Mouse (Mus musculus) MEL (cell line): ENCODE measurements at regions not wholly inside any gene's neighbourhood (a gene's known extent, or its start where the extent isn't known, plus 50 kb on each side); places are given as distances from the start of the nearest gene placed in this dataset.

Source experiments
- DNase-seq: peaks from one replicate; pipeline ENCODE4 v3.0.0; 2011; ENCODE audit warnings: low read depth, low spot score
- H3K27ac ChIP-seq: 2 replicates; pipeline ENCODE4 v1.5.1; 2012; ENCODE audit warnings: low read depth, mild to moderate bottlenecking, control low read depth, low read length, moderate library complexity; ENCODE audit not compliant: control insufficient read depth
- H3K27me3 ChIP-seq, 2 experiments: fragments of 150-350 bp in 1 of 2; sonication (generic) in 1 of 2; 2 replicates each; pipeline ENCODE4 v1.6.1; 2012; ENCODE audit warnings: low read length in 2 of 2, mild to moderate bottlenecking in 2 of 2, improper control_type of control experiment in 1 of 2, moderate library complexity in 1 of 2; ENCODE audit not compliant: insufficient read depth in 2 of 2, control insufficient read depth in 1 of 2
- H3K36me3 ChIP-seq, 2 experiments: 2 replicates each; pipeline ENCODE4 v1.6.1; 2012 to 2014; ENCODE audit warnings: low read length in 2 of 2, improper control_type of control experiment in 1 of 2, inconsistent platforms in 1 of 2, mild to moderate bottlenecking in 1 of 2; ENCODE audit not compliant: insufficient read depth in 2 of 2, control insufficient read depth in 1 of 2
- H3K4me1 ChIP-seq, 2 experiments: fragments of 150-350 bp in 1 of 2; sonication (generic) in 1 of 2; 2 replicates each; pipeline ENCODE4 v1.6.1; 2012; ENCODE audit warnings: low read length in 2 of 2, improper control_type of control experiment in 1 of 2, mild to moderate bottlenecking in 1 of 2; ENCODE audit not compliant: insufficient read depth in 2 of 2, control insufficient read depth in 1 of 2
- H3K4me3 ChIP-seq, 2 experiments: fragments of 150-350 bp in 1 of 2; sonication (generic) in 1 of 2; 2 replicates each; pipeline ENCODE4 v1.5.1; 2012; ENCODE audit warnings: low read depth in 2 of 2, low read length in 2 of 2, mild to moderate bottlenecking in 2 of 2, moderate library complexity in 2 of 2, control low read depth in 1 of 2, improper control_type of control experiment in 1 of 2; ENCODE audit not compliant: control insufficient read depth in 1 of 2, insufficient read depth in 1 of 2
- H3K79me2 ChIP-seq: 2 replicates; pipeline ENCODE4 v1.6.1; 2012; ENCODE audit warnings: mild to moderate bottlenecking, low read length, moderate library complexity; ENCODE audit not compliant: control insufficient read depth, poor library complexity, insufficient read depth
- H3K9ac ChIP-seq: 2 replicates; pipeline ENCODE4 v1.6.1; 2012; ENCODE audit warnings: low read depth, mild to moderate bottlenecking, control low read depth, low read length, moderate library complexity; ENCODE audit not compliant: control insufficient read depth, poor library complexity, severe bottlenecking
- H3K9me3 ChIP-seq: fragments of 150-350 bp; sonication (generic); replicated peaks from 2 replicates; pipeline ENCODE4 v1.6.1; 2012; ENCODE audit warnings: mild to moderate bottlenecking, low read length, improper control_type of control experiment, moderate library complexity; ENCODE audit not compliant: insufficient read depth
- CHD1 ChIP-seq: IDR thresholded peaks from 2 replicates; pipeline ENCODE4 v1.6.1; 2012; ENCODE audit warnings: low read depth, mild to moderate bottlenecking, inconsistent platforms, low read length, improper control_type of control experiment
- E2F4 ChIP-seq: IDR thresholded peaks from 2 replicates; pipeline ENCODE4 v1.6.1; 2011; ENCODE audit warnings: low read depth, low read length, improper control_type of control experiment, borderline replicate concordance
- ETS1 ChIP-seq: IDR thresholded peaks from 2 replicates; pipeline ENCODE4 v1.6.1; 2012; ENCODE audit warnings: low read depth, mild to moderate bottlenecking, inconsistent platforms, low read length, improper control_type of control experiment, moderate library complexity
- GATA1 ChIP-seq: IDR thresholded peaks from 2 replicates; pipeline ENCODE4 v1.6.1; 2011; ENCODE audit warnings: low read depth, low read length, improper control_type of control experiment
- MAX ChIP-seq: IDR thresholded peaks from 2 replicates; pipeline ENCODE4 v1.6.1; 2011; ENCODE audit warnings: low read length, improper control_type of control experiment
- MEF2A ChIP-seq: IDR thresholded peaks from 2 replicates; pipeline ENCODE4 v1.6.1; 2014; ENCODE audit warnings: low read depth, mild to moderate bottlenecking, inconsistent platforms, low read length, improper control_type of control experiment; ENCODE audit not compliant: poor library complexity, insufficient replicate concordance, severe bottlenecking; ENCODE audit errors: extremely low read depth
- MYC ChIP-seq: IDR thresholded peaks from 2 replicates; pipeline ENCODE4 v1.6.1; 2011; ENCODE audit warnings: low read depth, mild to moderate bottlenecking, low read length, improper control_type of control experiment, moderate library complexity
- NELFE ChIP-seq: IDR thresholded peaks from 2 replicates; pipeline ENCODE4 v1.6.1; 2011; ENCODE audit warnings: low read depth, low read length, improper control_type of control experiment
- POLR2AphosphoS2 ChIP-seq: IDR thresholded peaks from 2 replicates; pipeline ENCODE4 v1.6.1; 2011; ENCODE audit warnings: low read length, improper control_type of control experiment
- POLR2AphosphoS5 ChIP-seq: IDR thresholded peaks from 2 replicates; pipeline ENCODE4 v1.6.1; 2012; ENCODE audit warnings: low read depth, borderline replicate concordance, mild to moderate bottlenecking, inconsistent platforms, low read length, moderate library complexity, mixed read lengths
- RAD21 ChIP-seq: IDR thresholded peaks from 2 replicates; pipeline ENCODE4 v1.6.1; 2011; ENCODE audit warnings: mild to moderate bottlenecking, low read depth, low read length, improper control_type of control experiment
- RCOR1 ChIP-seq: IDR thresholded peaks from 2 replicates; pipeline ENCODE4 v1.6.1; 2012; ENCODE audit warnings: low read depth, mild to moderate bottlenecking, inconsistent platforms, low read length, improper control_type of control experiment
- SMC3 ChIP-seq: IDR thresholded peaks from 2 replicates; pipeline ENCODE4 v1.6.1; 2011; ENCODE audit warnings: low read depth, low read length, improper control_type of control experiment
- TBP ChIP-seq: IDR thresholded peaks from 2 replicates; pipeline ENCODE4 v1.8.0; 2011; ENCODE audit warnings: low read depth, low read length, improper control_type of control experiment
- USF1 ChIP-seq: IDR thresholded peaks from 2 replicates; pipeline ENCODE4 v1.6.1; 2014; ENCODE audit warnings: low read depth, mild to moderate bottlenecking, inconsistent platforms, low read length, improper control_type of control experiment, moderate library complexity
- USF2 ChIP-seq, 2 experiments: IDR thresholded peaks; 2 replicates each; pipeline ENCODE4 v1.6.1; 2011 to 2012; ENCODE audit warnings: improper control_type of control experiment in 2 of 2, low read length in 2 of 2, borderline replicate concordance in 1 of 2, inconsistent platforms in 1 of 2, low read depth in 1 of 2, mild to moderate bottlenecking in 1 of 2; ENCODE audit not compliant: insufficient read depth in 1 of 2
- ZKSCAN1 ChIP-seq: IDR thresholded peaks from 2 replicates; pipeline ENCODE4 v1.6.1; 2012; ENCODE audit warnings: low read depth, mild to moderate bottlenecking, inconsistent platforms, low read length, improper control_type of control experiment, moderate library complexity
- ZMIZ1 ChIP-seq: IDR thresholded peaks from 2 replicates; pipeline ENCODE4 v1.6.1; 2012; ENCODE audit warnings: low read depth, mild to moderate bottlenecking, inconsistent platforms, low read length, improper control_type of control experiment, moderate library complexity

- Histone ChIP-seq H3K4me1 (no peaks in the 10 kb centered on the region), H3K27ac (no peak overlapping the region), H3K4me3 (no peak overlapping the region), H3K79me2 (no peaks in the 10 kb centered on the region), H3K9me3 (no peaks in the 10 kb centered on the region)
- DNase-seq = no peak
- TF ChIP-seq RAD21 = no peak
- no peak for TF ChIP-seq MYC
- no peak for TF ChIP-seq MEF2A
- no peak for TF ChIP-seq ETS1
- no peak for TF ChIP-seq NELFE
- no peak for TF ChIP-seq POLR2AphosphoS2
- TF ChIP-seq ZKSCAN1 = no peak
- no peak for TF ChIP-seq CHD1
- TF ChIP-seq POLR2AphosphoS5 = no peak
- no peak for TF ChIP-seq SMC3
- TF ChIP-seq, all 39 proteins: peak for 0
- no peaks in the 10 kb centered on the region for H3K36me3 ChIP-seq
- H3K27me3 ChIP-seq = no peaks in the 10 kb centered on the region
- H3K9ac ChIP-seq = no peak overlapping the region
Observed at GRCm38 (mm10) chr5:97236930-97237329, 125.5 kb upstream of the Paqr3 start.

- Histone ChIP-seq H3K4me3 (no peak overlapping the region), H3K9me3 (no peaks in the 10 kb centered on the region)
- no peak for DNase-seq
Observed at GRCm38 (mm10) chr5:97226425-97226824, 115.0 kb upstream of the Paqr3 start.

More at GRCm38 (mm10) chr5:97226425-97226824, 115.0 kb upstream of the Paqr3 start:
- Histone ChIP-seq H3K27me3 (no peaks in the 10 kb centered on the region; a peak in 1 of 4 replicates), H3K79me2 (no peaks in the 10 kb centered on the region), H3K9ac (no peak overlapping the region), H3K4me1 (no peaks in the 10 kb centered on the region)
- no peak for TF ChIP-seq GATA1
- TF ChIP-seq USF2 (IDR thresholded peaks at IDR 0.05; ENCODE audit: borderline replicate concordance in 1 of 2, insufficient read depth in 1 of 2, low read depth in 1 of 2, low read length in 2 of 2) = no peak
- TF ChIP-seq POLR2AphosphoS5 = no peak
- TF ChIP-seq POLR2AphosphoS2 = no peak
- no peak for TF ChIP-seq MAX
- no peak for TF ChIP-seq SMC3
- TF ChIP-seq ZMIZ1 = no peak
- TF ChIP-seq ZKSCAN1 = no peak
- TF ChIP-seq USF1 = no peak
- no peak for TF ChIP-seq CHD1
- TF ChIP-seq RCOR1 = no peak
- TF ChIP-seq TBP = no peak
- no peak for TF ChIP-seq NELFE
- no peak for TF ChIP-seq E2F4
- TF ChIP-seq, all 39 proteins: peak for 0
- Histone ChIP-seq H3K36me3 (no peaks in the 10 kb centered on the region), H3K27ac (no peak overlapping the region)
